Comparison of ENCODE assay signal across 10 mouse cellular contexts in the genomic region with DNA sequence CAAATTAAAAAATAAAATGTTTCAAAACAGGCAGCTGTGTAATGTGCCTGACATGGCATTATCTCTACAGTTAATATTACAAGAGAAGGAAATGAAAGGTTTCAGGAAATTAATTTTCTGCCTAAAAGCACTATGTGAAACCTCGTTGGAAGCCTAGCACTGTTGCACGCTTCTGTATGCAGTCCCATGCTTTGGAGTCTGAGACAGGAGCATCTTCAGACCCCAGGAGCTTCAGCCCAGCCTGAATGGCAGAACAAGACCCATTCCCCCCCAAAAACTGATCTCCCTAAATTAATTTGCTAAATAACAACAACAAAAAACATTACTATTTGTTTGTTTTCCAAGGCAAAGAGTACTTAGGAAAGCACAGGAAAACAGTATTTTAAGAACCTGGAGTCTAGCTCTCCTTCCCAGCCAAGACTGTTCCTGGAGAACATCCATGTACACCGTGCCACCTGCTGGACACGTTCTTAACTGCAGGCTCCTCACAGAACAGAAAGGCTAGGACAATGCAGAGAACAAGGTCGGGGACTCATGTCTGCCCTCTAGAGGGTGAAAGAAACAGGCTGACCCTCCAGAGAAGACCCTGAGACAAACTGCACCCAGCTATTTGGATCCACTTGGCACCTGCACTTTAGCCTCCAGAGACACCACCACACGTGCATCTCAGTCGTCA. TPM values are rescaled to one million over a fixed set of nuclear protein-coding genes. Genes with fewer than 3 reads are reported as not detected.
A peak's percentile ranks its signal among the peaks of the same experiment; 100 is the strongest.
DNase-seq lines count a peak whose midpoint lies in the region; ATAC-seq and TF ChIP-seq lines count a peak whose summit lies in the region.
"Not testable (repeated sequence)": the region's sequence is repeated elsewhere in the genome, so short reads cannot be mapped to it uniquely, and the experiment has no call there.
"Had no signal": no experiment of that assay in that cellular context is flagged by ENCODE, and none has a peak within 500 bp of the region (broad histone marks: within the 10 kb centered on the region; RNA-seq: fewer than 3 reads in every experiment).

No protein-coding gene starts in this region.

- H3K4me1 ChIP-seq in MEL (ENCODE audit: control insufficient read depth in 1 of 2, insufficient read depth in 2 of 2, low read length in 2 of 2); cerebellum, adult 2 months (ENCODE audit: control insufficient read depth, insufficient read depth, low read length); hindbrain, embryonic 12.5 days; lung, embryonic 16.5 days (replicated peaks; ENCODE audit: control insufficient read depth, insufficient read depth, low read length): not testable (repeated sequence)

- H3K4me3 ChIP-seq in MEL (ENCODE audit: control insufficient read depth in 1 of 2, insufficient read depth in 1 of 2, low read depth in 2 of 2, low read length in 2 of 2); cerebellum, adult 2 months (replicated peaks; ENCODE audit: insufficient read depth, low read depth, low read length); hindbrain, embryonic 12.5 days; lung, embryonic 16.5 days (ENCODE audit: low read length): not testable (repeated sequence)

- peak; percentile 57 for TF ChIP-seq RAD21 in MEL (IDR thresholded peaks at IDR 0.05; ENCODE audit: low read depth, low read length)

- not testable (repeated sequence) for H3K9me3 ChIP-seq in MEL (replicated peaks; ENCODE audit: insufficient read depth, low read length); hindbrain, embryonic 12.5 days (replicated peaks); lung, embryonic 16.5 days (ENCODE audit: control insufficient read depth, low read length)

- ATAC-seq in hindbrain, embryonic 12.5 days (ENCODE audit: low FRiP score): 0 out of 2 replicates have a peak, but pooled peaks have one; percentile 66
- ATAC-seq in lung, embryonic 16.5 days (ENCODE audit: low read depth): peak; percentile 73

- not testable (repeated sequence) for H3K9ac ChIP-seq in MEL (ENCODE audit: control insufficient read depth, low read depth, low read length, poor library complexity, severe bottlenecking); hindbrain, embryonic 12.5 days; lung, embryonic 16.5 days (ENCODE audit: low read length)

- 10% methylated on average over 7 of the region's 7 CpGs for WGBS in cerebellum, adult 2 months
- 17% methylated on average over 7 of the region's 7 CpGs for WGBS in hindbrain, embryonic 12.5 days
- 22% methylated on average over 7 of the region's 7 CpGs for WGBS in lung, embryonic 16.5 days

- not testable (repeated sequence) for TF ChIP-seq EP300 in MEL (IDR thresholded peaks at IDR 0.05; ENCODE audit: low read depth in 1 of 2, low read length in 2 of 2)

- H3K79me2 ChIP-seq in MEL (ENCODE audit: control insufficient read depth, insufficient read depth, low read length, poor library complexity): not testable (repeated sequence)

- not testable (repeated sequence) for TF ChIP-seq POLR2A in MEL (IDR thresholded peaks at IDR 0.05; ENCODE audit: control insufficient read depth in 1 of 2, insufficient read depth in 1 of 2, low read depth in 1 of 2, low read length in 2 of 2, poor library complexity in 1 of 2); cerebellum, adult 2 months (IDR thresholded peaks at IDR 0.05; ENCODE audit: borderline replicate concordance, insufficient read depth, low read length)

- not testable (repeated sequence) for H3K27ac ChIP-seq in MEL (ENCODE audit: control insufficient read depth, low read depth, low read length); cerebellum, adult 2 months (ENCODE audit: insufficient read depth, low read length); hindbrain, embryonic 12.5 days; lung, embryonic 16.5 days (ENCODE audit: low read length)

- H3K36me3 ChIP-seq in MEL (ENCODE audit: control insufficient read depth in 1 of 2, insufficient read depth in 2 of 2, low read length in 2 of 2); hindbrain, embryonic 12.5 days; lung, embryonic 16.5 days (ENCODE audit: control insufficient read depth, insufficient read depth, low read length): not testable (repeated sequence)

- peak; percentile 70 for DNase-seq in MEL (ENCODE audit: low read depth, low spot score)
- peak; percentile 64 to 82 for DNase-seq in cerebellum, adult 2 months
- peak; percentile 77 for DNase-seq in forelimb bud, embryonic 11.5 days (ENCODE audit: low read depth, low spot score)
- DNase-seq in layer of hippocampus, adult 9-10 months (ENCODE audit: low spot score): peak; percentile 73
- DNase-seq in retina, adult 2 months (ENCODE audit: low read depth, low spot score): peak; percentile 47
- peak; percentile 64 for DNase-seq in thymus, postnatal 25 days

- TF ChIP-seq CTCF in MEL (IDR thresholded peaks at IDR 0.05 in 2 of 3, conservative IDR thresholded peaks at IDR 0.05 in 1 of 3; ENCODE audit: control insufficient read depth in 1 of 3, insufficient read depth in 1 of 3, low read depth in 2 of 3, low read length in 3 of 3, poor library complexity in 1 of 3, severe bottlenecking in 1 of 3): peak; percentile 54 to 78 (median 68)
- peak; percentile 59; the same call in 1 of the 2 replicates for TF ChIP-seq CTCF in cerebellum, adult 2 months (IDR thresholded peaks at IDR 0.05; ENCODE audit: borderline replicate concordance, insufficient read depth, low read depth, low read length)

- H3K27me3 ChIP-seq in MEL (ENCODE audit: control insufficient read depth in 1 of 2, insufficient read depth in 2 of 2, low read length in 2 of 2); cerebellum, adult 2 months (ENCODE audit: control insufficient read depth, insufficient read depth, low read length); hindbrain, embryonic 12.5 days; lung, embryonic 16.5 days (ENCODE audit: control insufficient read depth, insufficient read depth, low read depth, low read length): not testable (repeated sequence)

- not testable (repeated sequence) for H3K4me2 ChIP-seq in hindbrain, embryonic 12.5 days (replicated peaks); lung, embryonic 16.5 days (ENCODE audit: low read depth, low read length)

TF ChIP-seq in MEL, 35 proteins besides CTCF, POLR2A, EP300 and RAD21:
- TF ChIP-seq SMC3 (IDR thresholded peaks at IDR 0.05; ENCODE audit: low read depth, low read length): peak; percentile 73

RNA-seq across cellular contexts. Expression of gene Fthl17b, which starts 14.5 kb away (rescaled TPM):
- total RNA-seq in MEL (2012; rRNA removed): not detected in 2 replicates
- not detected for polyA plus RNA-seq in MEL (2012; ENCODE audit: insufficient read depth in 1 of 2, insufficient read length in 2 of 2, low read depth in 1 of 2, low replicate concordance in 2 of 2, missing spikeins in 1 of 2)
- polyA plus RNA-seq in cerebellum, adult 2 months (2012; rRNA removed): not detected in 2 replicates
- not detected in 2 replicates for polyA plus RNA-seq in hindbrain, embryonic 12.5 days (2016; fragmentation: Nextera tagmentation; extraction: Ambion mirVana)
- polyA plus RNA-seq in lung, embryonic 16.5 days (2015; fragmentation: Nextera tagmentation; extraction: Ambion mirVana): not detected in 2 replicates
- total RNA-seq: megakaryocyte-erythroid progenitor cell, adult 5-6 weeks had no signal
- polyA plus RNA-seq: embryonic facial prominence, embryonic 13.5 days had no signal

RNA-seq across cellular contexts. Expression of gene Fthl17c, which starts 28.1 kb away (rescaled TPM):
- total RNA-seq in MEL (2012; rRNA removed): not detected in 2 replicates
- polyA plus RNA-seq in MEL (2012; ENCODE audit: insufficient read depth in 1 of 2, insufficient read length in 2 of 2, low read depth in 1 of 2, low replicate concordance in 2 of 2, missing spikeins in 1 of 2): not detected
- not detected in 2 replicates for polyA plus RNA-seq in cerebellum, adult 2 months (2012; rRNA removed)
- polyA plus RNA-seq in hindbrain, embryonic 12.5 days (2016; fragmentation: Nextera tagmentation; extraction: Ambion mirVana): not detected in 2 replicates
- not detected in 2 replicates for polyA plus RNA-seq in lung, embryonic 16.5 days (2015; fragmentation: Nextera tagmentation; extraction: Ambion mirVana)
- total RNA-seq: megakaryocyte-erythroid progenitor cell, adult 5-6 weeks had no signal
- polyA plus RNA-seq: embryonic facial prominence, embryonic 13.5 days had no signal

RNA-seq across cellular contexts. Expression of gene Fthl17d, which starts 38.3 kb away (rescaled TPM):
- total RNA-seq in MEL (2012; rRNA removed): not detected in 2 replicates
- polyA plus RNA-seq in MEL (2012; ENCODE audit: insufficient read depth in 1 of 2, insufficient read length in 2 of 2, low read depth in 1 of 2, low replicate concordance in 2 of 2, missing spikeins in 1 of 2): not detected
- polyA plus RNA-seq in cerebellum, adult 2 months (2012; rRNA removed): not detected in 2 replicates
- not detected in 2 replicates for polyA plus RNA-seq in hindbrain, embryonic 12.5 days (2016; fragmentation: Nextera tagmentation; extraction: Ambion mirVana)
- polyA plus RNA-seq in lung, embryonic 16.5 days (2015; fragmentation: Nextera tagmentation; extraction: Ambion mirVana): not detected in 2 replicates
- total RNA-seq: megakaryocyte-erythroid progenitor cell, adult 5-6 weeks had no signal
- polyA plus RNA-seq: embryonic facial prominence, embryonic 13.5 days had no signal

RNA-seq across cellular contexts. Expression of gene B630019K06Rik, which starts 56.1 kb away (rescaled TPM):
- not detected in 2 replicates for total RNA-seq in MEL (2012; rRNA removed)
- under 1 TPM in 1 of 2 experiments, not detected in 1; 0.03 TPM for polyA plus RNA-seq in MEL (2012; ENCODE audit: insufficient read depth in 1 of 2, insufficient read length in 2 of 2, low read depth in 1 of 2, low replicate concordance in 2 of 2, missing spikeins in 1 of 2)
- polyA plus RNA-seq in cerebellum, adult 2 months (2012; rRNA removed): 37.2 and 41.3 TPM in 2 replicates
- 16.6 and 17.2 TPM in 2 replicates for polyA plus RNA-seq in hindbrain, embryonic 12.5 days (2016; fragmentation: Nextera tagmentation; extraction: Ambion mirVana)
- polyA plus RNA-seq in lung, embryonic 16.5 days (2015; fragmentation: Nextera tagmentation; extraction: Ambion mirVana): 3.1 and 3.5 TPM in 2 replicates
